Mouse (Mus musculus): Measurements from ENCODE around the gene Pacsin1. TPM values are rescaled to one million over a fixed set of nuclear protein-coding genes. Genes with fewer than 3 reads are reported as not detected.

Gene Pacsin1
- polyA plus RNA-seq, 1 experiment from 2014 or later: 0.14 TPM

- H3K79me2 ChIP-seq (ENCODE audit: inconsistent target): peaks cover 30% of the 10 kb centered on the region; the same call in 1 of the 2 replicates
- H3K36me3 ChIP-seq (ENCODE audit: inconsistent target): peaks cover 32% of the 10 kb centered on the region
- no peak overlapping the region for H3K27ac ChIP-seq
- H3K4me3 ChIP-seq (ENCODE audit: inconsistent target): no peak overlapping the region
- 96% methylated on average over 6 of the region's 6 CpGs for WGBS (ENCODE audit: missing documents)
Measured at GRCm38 (mm10) chr17:27750451-27750942, 95.2 kb downstream of the Pacsin1 start.

GRCm38 (mm10) chr17:27751314-27752202, 96.2 kb downstream of the Pacsin1 start:
- WGBS (ENCODE audit: missing documents): 86% methylated on average over 8 of the region's 8 CpGs
- no peak overlapping the region for H3K4me3 ChIP-seq (ENCODE audit: inconsistent target)
- peaks cover 32% of the 10 kb centered on the region for H3K36me3 ChIP-seq (ENCODE audit: inconsistent target)
- H3K79me2 ChIP-seq (ENCODE audit: inconsistent target): peaks cover 40% of the 10 kb centered on the region; the same call in 1 of the 2 replicates
- H3K27ac ChIP-seq: no peak overlapping the region

- Histone ChIP-seq H3K79me2 (ENCODE audit: inconsistent target) (peaks cover 100% of the 10 kb centered on the region), H3K36me3 (ENCODE audit: inconsistent target) (peaks cover 40% of the 10 kb centered on the region), H3K4me3 (ENCODE audit: inconsistent target) (no peak overlapping the region), H3K27ac (no peak overlapping the region)
- WGBS (ENCODE audit: missing documents): 89% methylated on average over 6 of the region's 6 CpGs
Measured at GRCm38 (mm10) chr17:27760169-27760568, 104.9 kb downstream of the Pacsin1 start.

Other genes with a start within 250 kb of the Pacsin1 start
- gene Grm4, start 134.1 kb upstream of the Pacsin1 start, polyA plus RNA-seq (2018): not detected in 3 replicates
- gene Hmga1, start 99.0 kb upstream of the Pacsin1 start, polyA plus RNA-seq (2018): 300 to 634 TPM (median 423 TPM) in 3 replicates
- gene AI413582, start 89.8 kb upstream of the Pacsin1 start, polyA plus RNA-seq (2018): 42.9 to 137 TPM (median 117 TPM) in 3 replicates
- 61.7 to 90.2 TPM (median 74.2 TPM) in 3 replicates for gene Nudt3, start 32.0 kb upstream of the Pacsin1 start, polyA plus RNA-seq (2018)
- gene RPS10-NUDT3, start 20.3 kb upstream of the Pacsin1 start, polyA plus RNA-seq (2018): not detected in 3 replicates
- gene Rps10, start 18.8 kb upstream of the Pacsin1 start, polyA plus RNA-seq (2018): 766 to 1,638 TPM (median 1,627 TPM) in 3 replicates
- gene Spdef, start 73.4 kb downstream of the Pacsin1 start, polyA plus RNA-seq (2018): not detected in 3 replicates
- 79.5 to 101 TPM (median 86.2 TPM) in 3 replicates for gene D17Wsu92e, start 165.1 kb downstream of the Pacsin1 start, polyA plus RNA-seq (2018)
- gene Snrpc, start 182.6 kb downstream of the Pacsin1 start, polyA plus RNA-seq (2018): 84.2 to 113 TPM (median 89.9 TPM) in 3 replicates
- 6.8 to 14.6 TPM (median 7.6 TPM) in 3 replicates for gene Uhrf1bp1, start 200.9 kb downstream of the Pacsin1 start, polyA plus RNA-seq (2018)

All from macrophage (primary cell).